Mouse (Mus musculus) limb, embryonic 14.5 days (tissue): ENCODE data around the gene Atmin. TPM values are rescaled to one million over a fixed set of nuclear protein-coding genes. Genes with fewer than 3 reads are reported as not detected.

Experiments
- ATAC-seq: fragments of 200-750 bp; cut with Nextera tagmentation; 2 replicates; pipeline ENCODE4 v1.8.0; 2017; ENCODE audit warnings: low read depth, moderate number of reproducible peaks, moderate TSS enrichment; ENCODE audit not compliant: low FRiP score
- DNase-seq: peaks from one replicate; pipeline ENCODE4 v3.0.0-alpha.2; 2015; ENCODE audit warnings: low spot score
- H3K27ac ChIP-seq: fragments of 300-500 bp; sonication (generic); replicated peaks from 2 replicates; pipeline ENCODE4 v1.5.1; 2014; ENCODE audit warnings: low read depth, mild to moderate bottlenecking, low read length, moderate library complexity, mixed read lengths
- H3K27me3 ChIP-seq: fragments of 300-500 bp; sonication (generic); 2 replicates; pipeline ENCODE4 v1.6.1; 2014; ENCODE audit warnings: low read length, mixed read lengths; ENCODE audit not compliant: control insufficient read depth, insufficient read depth
- H3K36me3 ChIP-seq: fragments of 300-500 bp; sonication (generic); 2 replicates; pipeline ENCODE4 v1.6.1; 2014; ENCODE audit warnings: mild to moderate bottlenecking, low read length, moderate library complexity, mixed read lengths; ENCODE audit not compliant: control insufficient read depth, insufficient read depth
- H3K4me1 ChIP-seq: fragments of 300-500 bp; sonication (generic); 2 replicates; pipeline ENCODE4 v1.6.1; 2014; ENCODE audit warnings: antibody characterized with exemption, low read length, mixed read lengths; ENCODE audit not compliant: control insufficient read depth, insufficient read depth
- H3K4me2 ChIP-seq: fragments of 300-500 bp; sonication (generic); replicated peaks from 2 replicates; pipeline ENCODE4 v1.6.1; 2014; ENCODE audit warnings: low read depth, mild to moderate bottlenecking, low read length, moderate library complexity; ENCODE audit not compliant: severe bottlenecking
- H3K4me3 ChIP-seq: fragments of 300-500 bp; sonication (generic); replicated peaks from 2 replicates; pipeline ENCODE4 v1.5.1; 2014; ENCODE audit warnings: low read length
- H3K9ac ChIP-seq: fragments of 300-500 bp; sonication (generic); 2 replicates; pipeline ENCODE4 v1.6.1; 2014; ENCODE audit warnings: mild to moderate bottlenecking, low read depth, low read length, moderate library complexity; ENCODE audit not compliant: severe bottlenecking
- H3K9me3 ChIP-seq: fragments of 300-500 bp; sonication (generic); 2 replicates; pipeline ENCODE4 v1.6.1; 2016; ENCODE audit warnings: low read length; ENCODE audit not compliant: control insufficient read depth
- POLR2A ChIP-seq: fragments of 200-500 bp; IDR thresholded peaks from 2 replicates; pipeline ENCODE4 v1.8.0; 2012; ENCODE audit warnings: inconsistent platforms, mild to moderate bottlenecking, moderate library complexity, borderline replicate concordance; ENCODE audit not compliant: insufficient read depth, insufficient read length; ENCODE audit errors: extremely low read depth
- WGBS: fragments of 180-500 bp; shearing (Covaris S2); extraction: QIAGEN DNeasy Blood & Tissue Kit; methylation state at CpG from one replicate; pipeline ENCODE4 v1.1.7; 2014; 5-methylcytosine and 5-hydroxymethylcytosine counted together
- polyA plus RNA-seq, 2 experiments: library from polyadenylated mRNA; depleted of rRNA in 1 of 2; stranded (reverse) in 1 of 2; unstranded in 1 of 2; fragments of >200 nt; fragmentation: Nextera tagmentation in 1 of 2; extraction: Ambion mirVana in 1 of 2; gene quantifications; 2 replicates each; pipeline versions ENCODE4 v1.2.1 to v1.2.3; 2012 to 2014

Atmin gene
- polyA plus RNA-seq, 2 experiments: 10.6 to 11.4 TPM

DNA sequence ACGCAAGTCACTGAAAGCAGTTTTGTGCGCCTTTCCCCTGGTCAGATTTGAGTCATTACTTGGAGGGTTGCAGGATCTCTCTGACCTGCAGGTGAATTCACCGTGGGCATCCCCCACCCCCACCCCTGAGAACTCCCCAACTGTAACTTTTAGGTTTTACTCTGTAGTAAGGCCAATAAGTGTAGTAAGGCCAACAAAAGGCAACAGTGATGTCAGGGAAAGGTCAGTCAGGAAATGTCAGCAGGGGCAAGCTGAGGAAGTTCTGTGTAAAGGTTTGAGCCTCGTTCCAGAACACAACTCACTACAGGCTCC, 1.1 kb downstream of the Atmin start:
- Histone ChIP-seq H3K9ac (peak overlapping the region; percentile 85; the same call in 1 of the 2 replicates), H3K27me3 (no peaks in the 10 kb centered on the region), H3K9me3 (no peaks in the 10 kb centered on the region), H3K4me1 (peaks cover 10% of the 10 kb centered on the region), H3K4me3 (peak overlapping the region; percentile 98), H3K27ac (no peak overlapping the region), H3K36me3 (no peaks in the 10 kb centered on the region), H3K4me2 (peak overlapping the region; percentile 94)
- WGBS: 14% methylated on average over 4 of the region's 4 CpGs
- TF ChIP-seq POLR2A: no peak
- no peak for ATAC-seq
- DNase-seq: no peak

DNA sequence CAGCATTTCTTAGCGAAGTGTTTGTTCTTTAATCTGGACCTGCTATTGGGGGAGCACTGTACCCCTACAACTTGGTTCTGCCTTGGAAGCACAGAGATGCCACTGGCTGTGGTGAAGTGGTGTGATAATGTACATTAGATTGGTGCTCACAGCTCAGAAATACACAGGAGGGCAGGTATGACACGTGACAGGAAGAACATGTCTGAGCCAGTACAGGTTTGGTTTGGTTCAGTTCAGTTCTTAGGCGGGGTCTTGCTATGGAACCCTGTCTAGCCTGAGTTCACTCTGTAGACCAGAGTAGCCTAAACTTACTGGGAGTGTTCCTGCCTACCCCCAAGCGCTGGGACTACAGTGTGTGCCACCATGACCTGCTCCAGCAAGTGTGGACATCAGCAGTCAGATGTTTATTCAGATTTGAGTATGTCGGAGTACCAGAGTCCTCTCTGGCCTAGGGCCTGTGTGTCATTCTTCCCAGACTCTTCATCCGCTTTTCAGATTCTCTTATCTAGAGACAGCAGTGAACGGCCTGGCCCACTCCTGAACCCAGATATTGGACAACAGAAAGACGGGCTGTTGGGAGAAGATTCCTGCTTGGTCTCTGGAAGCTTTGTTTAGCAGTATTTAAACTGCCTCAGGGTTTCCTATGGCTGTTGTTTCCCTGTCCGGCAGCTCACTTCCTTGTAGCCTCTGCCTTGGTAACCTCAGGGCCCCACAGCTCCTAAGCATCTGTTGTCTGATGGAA, 2.1 kb downstream of the Atmin start:
- Histone ChIP-seq H3K36me3 (no peaks in the 10 kb centered on the region), H3K4me1 (peaks cover 10% of the 10 kb centered on the region), H3K27me3 (no peaks in the 10 kb centered on the region), H3K4me3 (no peak overlapping the region), H3K9ac (no peak overlapping the region), H3K9me3 (no peaks in the 10 kb centered on the region), H3K27ac (no peak overlapping the region), H3K4me2 (no peak overlapping the region)
- no peak for TF ChIP-seq POLR2A
- no peak for ATAC-seq
- DNase-seq: no peak
- 83% methylated on average over 9 of the region's 9 CpGs for WGBS

DNA sequence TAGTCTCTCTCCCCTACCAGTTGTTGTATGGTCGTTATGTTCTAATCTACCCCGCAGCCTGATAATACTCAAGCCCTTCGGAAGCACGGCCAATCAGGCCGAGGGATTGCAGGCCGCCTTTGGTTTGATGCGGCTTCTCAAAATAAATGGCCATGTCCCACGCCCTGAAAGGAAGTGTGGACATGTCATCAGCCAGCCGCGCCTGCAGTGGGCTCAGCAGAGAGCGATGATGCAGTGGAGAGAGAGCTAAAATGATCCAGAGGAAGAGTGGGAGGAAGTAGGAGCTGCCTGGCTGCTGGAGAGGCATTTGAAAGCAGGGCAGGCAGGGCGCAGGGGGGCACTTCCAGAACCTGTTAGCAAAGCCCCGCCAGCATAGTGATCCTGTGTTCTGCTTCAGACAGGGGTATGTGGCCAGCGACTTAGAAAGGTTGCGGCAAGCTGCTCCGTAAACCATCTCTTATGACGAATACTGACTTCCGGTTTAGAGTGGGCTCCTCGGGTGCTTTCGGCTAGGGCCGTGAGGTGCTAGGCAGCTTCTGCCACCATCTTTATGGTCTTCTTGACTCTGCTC, 3.2 kb downstream of the Atmin start:
- Histone ChIP-seq H3K9me3 (no peaks in the 10 kb centered on the region), H3K4me2 (no peak overlapping the region), H3K36me3 (no peaks in the 10 kb centered on the region), H3K9ac (no peak overlapping the region), H3K27ac (no peak overlapping the region), H3K27me3 (no peaks in the 10 kb centered on the region), H3K4me3 (no peak overlapping the region), H3K4me1 (peaks cover 15% of the 10 kb centered on the region)
- no peak for TF ChIP-seq POLR2A
- WGBS: 86% methylated on average over 21 of the region's 21 CpGs
- ATAC-seq: no peak
- no peak for DNase-seq

DNA sequence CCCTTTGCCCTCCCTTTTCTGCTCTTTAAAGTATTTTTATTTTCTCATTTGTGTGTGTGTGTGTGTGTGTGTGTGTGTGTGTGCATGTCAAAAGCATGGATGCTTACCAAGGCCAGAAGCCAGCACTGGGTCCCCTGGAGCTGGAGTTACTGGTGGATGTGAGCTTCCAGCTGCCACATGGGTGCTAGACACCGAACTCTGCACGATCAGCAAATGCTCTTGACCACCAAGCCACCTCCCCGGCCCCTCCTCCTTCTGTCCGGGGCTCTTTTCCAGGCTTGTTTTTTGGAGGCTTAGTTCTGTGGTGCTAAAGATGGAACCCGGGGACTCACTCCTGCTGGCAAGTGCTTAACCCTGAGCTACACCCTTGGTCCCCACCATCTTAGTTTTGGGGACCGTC, 3.7 kb downstream of the Atmin start:
- TF ChIP-seq POLR2A: no peak
- DNase-seq (no peak), ATAC-seq (no peak)
- Histone ChIP-seq H3K4me2 (no peak overlapping the region), H3K9me3 (no peaks in the 10 kb centered on the region), H3K36me3 (no peaks in the 10 kb centered on the region), H3K27ac (no peak overlapping the region), H3K9ac (no peak overlapping the region), H3K4me1 (peaks cover 15% of the 10 kb centered on the region), H3K4me3 (no peak overlapping the region), H3K27me3 (no peaks in the 10 kb centered on the region)
- WGBS: 89% methylated on average over 6 of the region's 6 CpGs

DNA sequence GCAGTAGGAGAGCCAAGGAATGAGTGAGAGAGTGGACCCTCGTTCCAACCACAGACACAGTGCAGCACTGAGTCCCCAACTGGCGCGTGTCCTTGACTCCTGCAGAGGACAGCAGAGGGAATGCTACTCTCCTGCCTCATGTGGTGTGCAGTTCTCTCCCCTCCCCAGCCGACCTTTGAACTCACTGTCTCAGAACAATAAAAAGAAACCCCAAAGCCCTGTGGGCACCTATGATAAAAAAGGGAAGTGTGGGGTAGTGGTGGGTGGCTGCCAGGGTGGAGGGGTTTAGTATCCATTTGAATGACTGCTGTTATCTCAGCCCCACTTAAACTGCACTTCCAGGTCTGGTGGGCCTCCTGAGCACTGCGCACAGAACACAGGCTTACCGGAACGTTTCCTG, 4.4 kb downstream of the Atmin start:
- ATAC-seq: no peak
- 84% methylated on average over 7 of the region's 7 CpGs for WGBS
- H3K36me3 ChIP-seq: no peaks in the 10 kb centered on the region
- no peak overlapping the region for H3K9ac ChIP-seq
- TF ChIP-seq POLR2A: no peak
- H3K9me3 ChIP-seq: no peaks in the 10 kb centered on the region
- H3K27ac ChIP-seq: no peak overlapping the region
- no peak for DNase-seq
- peaks cover 15% of the 10 kb centered on the region for H3K4me1 ChIP-seq
- H3K4me3 ChIP-seq: no peak overlapping the region
- no peaks in the 10 kb centered on the region for H3K27me3 ChIP-seq
- H3K4me2 ChIP-seq: no peak overlapping the region
